Mouse (Mus musculus) forelimb bud, embryonic 11.5 days (tissue): ENCODE measurements around the gene Celf3.

Experiments
- DNase-seq: peaks from one replicate; pipeline ENCODE4 v3.0.0-alpha.2; 2012; ENCODE audit warnings: low read depth, low spot score

Gene Celf3

DNA sequence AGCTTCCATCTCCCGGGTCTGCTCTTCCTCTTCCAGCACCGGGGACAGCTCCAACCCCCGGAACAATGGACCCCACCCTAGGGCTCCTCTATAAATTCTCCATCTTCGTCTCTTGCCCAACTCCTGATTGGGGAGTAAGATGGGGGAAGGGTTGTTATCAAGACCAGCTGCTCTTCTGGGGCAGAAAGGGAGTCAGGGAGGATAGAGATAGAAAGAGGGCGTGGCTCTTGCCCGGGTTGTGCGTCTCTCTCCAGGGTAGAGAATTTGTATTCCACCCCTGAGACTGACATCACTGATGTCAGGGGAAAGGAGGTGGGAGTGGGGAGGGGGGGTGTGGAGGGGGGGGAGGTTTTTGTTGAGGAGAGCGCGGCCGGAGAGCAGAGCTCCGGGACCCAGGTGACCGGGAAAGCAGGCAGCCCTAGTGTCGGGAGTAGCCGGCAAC is at the start of gene Celf3:
TSS of gene Celf3 (plus strand) at position 315 of the 442 bp plus-strand sequence.
- no peak for DNase-seq

DNA sequence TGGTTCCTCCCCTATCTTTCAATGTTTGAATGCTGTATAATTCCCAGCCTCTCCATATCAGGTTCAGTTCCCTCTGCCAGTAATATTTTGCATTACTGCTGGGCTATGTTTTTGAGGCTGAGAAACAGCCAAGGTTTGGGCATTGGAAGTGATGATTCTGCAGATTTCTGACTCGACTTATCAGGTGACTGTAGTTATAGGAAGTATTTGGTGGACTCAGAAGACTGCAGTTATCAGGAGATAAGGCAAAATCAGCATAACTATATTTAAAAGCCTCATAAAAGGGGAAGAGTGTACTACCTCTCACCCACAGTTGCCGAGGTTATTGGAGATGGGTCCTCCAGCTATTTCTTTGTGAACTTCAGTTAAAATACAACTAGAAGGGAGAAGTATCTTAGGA is 47.1 kb upstream of the Celf3 start:
- no peak for DNase-seq

DNA sequence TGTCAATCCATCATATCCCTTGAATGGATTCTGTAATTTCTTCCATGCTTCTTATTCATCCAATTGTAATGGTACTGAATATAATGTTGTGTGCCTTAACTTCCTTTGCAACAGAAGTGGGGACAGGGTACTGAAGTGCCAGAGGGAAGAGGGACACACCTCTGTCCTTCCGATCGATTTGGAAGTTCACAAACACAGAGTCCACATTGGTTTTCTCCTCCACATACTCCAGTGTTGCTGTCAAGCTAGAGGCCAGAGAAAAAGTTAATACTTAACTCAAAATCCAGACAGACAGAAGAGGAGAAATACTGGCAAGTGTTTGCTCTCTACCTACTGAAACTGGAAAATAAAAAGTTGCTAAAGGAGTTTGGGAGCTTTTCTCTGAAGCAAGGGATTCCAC is 43.8 kb upstream of the Celf3 start:
- no peak for DNase-seq

DNA sequence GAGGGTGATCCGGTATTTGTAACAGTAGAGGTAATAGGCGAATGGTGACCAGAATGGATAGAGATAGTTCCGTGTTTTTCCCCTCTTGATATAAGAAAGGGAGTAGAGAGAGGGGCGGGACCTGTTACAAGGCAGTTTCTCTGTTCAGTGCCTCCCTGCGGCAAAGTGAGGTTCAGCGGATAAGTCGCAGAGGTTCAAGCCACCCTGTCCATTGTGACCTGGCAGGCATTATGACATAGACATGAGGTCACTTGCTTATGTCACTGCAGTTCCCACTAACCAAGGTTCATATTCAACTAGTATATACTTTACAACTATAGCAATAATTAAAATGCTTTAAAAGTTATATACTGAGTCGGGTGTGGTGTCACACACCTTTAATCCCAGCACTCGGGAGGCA is 41.7 kb upstream of the Celf3 start:
- DNase-seq, result no peak

DNA sequence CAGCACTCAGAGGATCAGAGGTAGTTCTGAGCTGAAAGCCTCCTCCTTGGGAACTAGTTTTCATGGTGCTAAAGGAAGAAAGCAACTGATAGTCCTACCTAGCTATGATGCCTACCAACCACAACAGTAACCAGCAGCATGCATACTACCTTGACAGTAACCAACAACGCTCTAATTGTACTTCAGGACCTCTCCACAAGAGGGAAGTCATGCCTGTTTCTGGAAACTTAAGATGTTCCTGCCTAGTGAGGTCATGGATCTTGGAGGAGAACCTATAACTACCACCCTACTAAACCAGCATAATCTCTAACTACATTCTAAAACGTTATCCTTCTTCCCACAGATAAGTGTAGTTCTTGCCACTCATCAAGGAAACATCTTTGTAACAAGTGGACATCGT is 36.9 kb upstream of the Celf3 start:
- no peak for DNase-seq

DNA sequence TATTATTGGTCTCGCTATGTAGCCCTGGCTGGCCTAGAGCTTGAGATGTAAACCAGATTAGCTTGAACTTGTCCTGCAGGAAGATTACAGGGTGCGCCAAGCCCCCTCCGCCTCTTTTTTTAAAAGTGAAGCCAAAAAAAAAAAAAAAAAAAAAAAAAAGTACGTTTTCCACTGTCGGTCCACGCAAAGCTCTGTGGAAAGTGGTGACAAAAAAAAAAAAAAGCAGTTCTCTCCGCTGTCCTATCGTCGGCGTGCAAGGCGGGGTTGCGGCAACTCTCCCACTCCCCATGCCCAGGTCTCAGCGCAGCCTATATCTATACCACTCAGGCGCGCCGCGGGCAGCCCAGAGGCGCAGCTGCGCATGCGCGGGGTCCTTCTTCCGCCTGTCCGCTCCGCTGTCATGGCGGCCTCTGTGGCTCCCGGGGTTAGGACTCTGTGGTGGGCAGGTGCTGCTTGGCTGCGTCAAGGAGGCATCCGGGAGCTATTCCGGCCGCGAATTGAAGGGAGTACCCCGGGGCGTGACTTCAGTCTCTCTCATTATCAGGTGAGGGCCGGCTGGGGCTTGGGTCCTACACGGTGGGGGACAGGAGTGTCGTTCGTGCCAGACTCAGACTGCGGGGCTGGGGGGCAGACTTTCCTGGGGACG is 35.0 kb upstream of the Celf3 start, which contains the start of gene Mrpl9:
TSS of gene Mrpl9 (plus strand) at position 368 of the 646 bp plus-strand sequence.
- DNase-seq, result peak; percentile 97

DNA sequence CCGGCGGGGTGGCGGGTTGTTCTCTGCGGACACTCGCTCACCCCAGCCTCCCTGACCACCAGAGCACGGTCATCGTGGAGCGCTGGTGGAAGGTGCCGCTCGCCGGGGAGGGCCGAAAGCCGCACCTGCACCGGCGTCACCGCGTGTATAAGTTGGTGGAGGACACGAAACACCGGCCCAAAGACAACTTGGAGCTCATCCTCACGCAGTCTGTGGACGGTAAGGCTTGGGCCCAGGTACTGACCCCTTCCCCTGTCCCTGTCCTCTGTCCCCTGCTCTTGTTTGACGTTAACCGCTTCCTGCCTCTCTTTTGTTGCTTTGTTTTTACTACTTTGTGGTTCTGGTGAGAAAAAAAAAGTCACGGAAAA is 34.5 kb upstream of the Celf3 start, which contains the start of gene Oaz3:
TSS of gene Oaz3 (minus strand) at position 319 of the 368 bp plus-strand sequence.
- no peak for DNase-seq

DNA sequence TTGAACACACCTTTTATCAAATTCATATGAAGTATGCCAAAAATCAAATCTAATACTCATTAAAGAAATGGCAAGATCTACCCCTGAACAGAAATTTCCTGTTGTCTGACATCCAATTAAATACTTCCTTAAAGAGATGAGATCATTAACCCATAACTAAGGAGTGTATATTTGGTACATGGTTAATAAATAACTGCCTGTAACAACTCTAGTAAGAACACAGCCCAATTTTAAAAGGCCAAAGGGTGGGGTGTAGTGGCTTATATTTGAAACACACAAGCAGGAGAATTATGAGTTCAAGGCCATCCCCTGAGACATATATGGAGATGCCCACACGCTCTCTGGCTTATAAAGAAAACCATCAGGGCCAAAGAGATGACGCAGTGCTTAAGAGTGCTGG is 28.7 kb upstream of the Celf3 start:
- DNase-seq, result no peak

DNA sequence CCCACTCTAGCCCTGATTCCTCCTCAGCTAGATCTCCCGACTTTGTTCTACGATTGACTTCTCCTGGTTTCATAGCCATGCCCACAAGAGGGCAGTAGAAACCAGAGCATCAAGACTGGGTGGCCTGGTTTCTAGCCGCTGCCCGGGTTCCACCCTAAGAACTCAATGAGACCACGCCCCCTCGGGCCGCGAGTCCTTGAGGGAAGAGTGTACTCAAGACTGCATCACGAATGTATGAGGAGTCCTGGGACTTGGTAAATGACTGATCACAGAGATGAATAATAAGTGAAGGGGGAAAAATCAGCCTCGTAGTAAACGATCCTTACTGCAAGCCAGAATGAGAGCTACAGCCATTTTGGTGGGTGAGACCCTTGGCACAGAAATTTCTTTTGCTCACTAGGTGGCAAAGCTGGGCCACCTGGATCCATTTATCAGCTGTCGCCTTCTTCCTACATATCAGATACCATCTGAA is 21.5 kb upstream of the Celf3 start:
- peak; percentile 93 for DNase-seq

DNA sequence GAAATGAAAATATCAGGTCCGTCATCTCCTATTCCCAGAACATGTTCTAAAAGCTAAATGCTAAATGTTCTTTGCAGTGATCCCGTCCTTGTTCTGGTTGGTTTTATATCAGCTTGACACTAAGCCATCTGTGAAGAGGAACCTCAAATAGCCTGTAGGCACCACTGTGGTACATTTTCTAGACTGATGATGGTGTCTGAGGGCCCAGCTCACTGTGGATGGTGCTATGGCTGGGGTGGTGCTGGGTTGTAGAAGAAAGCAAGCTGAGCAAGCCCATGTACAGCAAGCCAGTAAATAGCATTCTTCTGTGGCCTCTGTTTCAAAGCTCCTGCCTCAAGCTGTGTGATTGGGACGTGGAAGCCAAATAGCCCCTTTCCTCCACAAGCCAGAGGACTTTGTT is 21.0 kb upstream of the Celf3 start:
- no peak for DNase-seq

DNA sequence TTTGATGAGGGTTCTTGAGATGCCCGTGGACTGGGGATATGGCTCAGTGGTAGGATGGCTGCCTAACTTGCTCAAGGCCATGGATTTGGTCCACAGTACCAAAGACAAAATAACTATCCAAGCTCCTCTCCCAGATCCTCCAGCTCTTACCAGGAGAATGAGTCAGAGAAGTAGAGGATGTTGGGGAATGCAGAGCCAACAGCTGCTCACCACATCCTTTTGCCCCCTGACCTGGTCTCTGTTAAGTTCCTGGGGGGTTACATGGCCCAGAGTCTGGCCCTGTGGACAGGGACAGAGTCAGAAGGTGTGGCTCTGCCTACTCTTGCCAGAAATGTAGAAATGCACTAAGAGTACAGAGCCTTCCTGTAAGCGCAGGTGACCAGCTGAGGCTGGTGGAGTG is 18.3 kb upstream of the Celf3 start:
- no peak for DNase-seq

DNA sequence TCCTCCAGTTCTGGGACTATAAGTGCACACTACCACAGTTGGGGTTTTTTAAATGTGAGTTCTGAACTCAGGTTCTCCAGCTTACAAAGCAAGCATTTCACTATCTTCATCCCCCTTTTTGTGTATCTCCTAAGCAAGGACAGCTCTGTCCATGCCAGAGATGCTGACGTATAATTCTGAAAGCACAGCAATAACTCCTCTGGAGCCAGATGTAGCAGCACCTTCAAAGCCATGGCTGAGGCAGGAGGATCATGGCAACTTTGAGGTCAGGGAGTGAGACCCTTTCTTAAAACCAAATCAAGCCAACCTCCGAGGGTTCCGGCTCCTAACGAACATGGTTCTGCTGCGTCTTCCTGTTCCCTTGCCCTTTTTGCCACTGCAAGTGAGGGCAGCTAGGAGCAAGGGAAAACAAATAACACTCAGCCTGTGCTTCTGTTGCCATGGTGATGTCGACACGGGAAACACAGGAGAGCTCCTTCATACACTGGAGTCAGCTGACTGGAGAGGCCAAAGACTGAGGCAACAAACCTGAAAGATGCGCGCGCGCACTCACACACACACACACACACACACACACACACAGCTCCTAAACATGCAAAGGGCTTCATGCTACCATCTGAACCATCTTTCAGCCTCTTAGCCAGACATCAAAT is 14.0 kb upstream of the Celf3 start:
- DNase-seq, result peak; percentile 64

DNA sequence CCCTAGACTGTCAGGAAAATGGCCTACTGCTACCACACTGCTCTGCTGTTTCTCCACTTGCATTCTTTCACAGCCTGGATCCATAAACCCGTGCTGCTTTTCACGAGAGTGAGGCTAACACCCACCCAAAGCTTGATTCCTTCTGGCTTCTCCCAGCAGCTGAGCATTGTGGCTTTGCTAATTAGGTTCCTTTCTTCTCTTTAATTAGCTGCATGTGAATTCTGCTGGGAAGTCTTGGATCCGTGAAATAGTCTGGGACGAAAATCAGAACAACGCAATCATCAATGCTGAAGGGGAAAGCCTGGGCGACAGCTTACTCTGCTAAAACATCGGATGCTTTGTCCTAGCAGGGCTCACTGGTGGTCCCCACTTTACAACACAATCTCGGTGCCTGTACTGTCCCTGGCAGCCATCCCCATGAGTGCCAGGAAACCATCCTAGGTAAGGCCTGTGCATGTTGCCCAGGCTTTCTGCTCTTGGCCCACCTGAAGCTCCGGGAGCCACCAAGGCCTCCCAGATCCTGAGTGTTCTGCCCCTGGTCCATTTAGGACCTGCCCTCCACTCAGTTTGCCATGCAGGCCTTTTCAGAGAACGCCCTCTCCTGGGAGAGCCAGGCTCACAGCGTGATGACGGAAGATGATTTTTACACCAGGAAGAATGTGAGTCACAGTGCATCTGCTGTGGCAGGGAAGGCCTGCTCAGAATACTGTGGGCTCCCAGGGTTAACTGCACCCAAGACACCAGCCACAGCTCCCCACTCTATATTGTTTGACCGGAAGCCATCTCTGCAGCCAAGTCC is 12.3 kb upstream of the Celf3 start:
- DNase-seq, result no peak

DNA sequence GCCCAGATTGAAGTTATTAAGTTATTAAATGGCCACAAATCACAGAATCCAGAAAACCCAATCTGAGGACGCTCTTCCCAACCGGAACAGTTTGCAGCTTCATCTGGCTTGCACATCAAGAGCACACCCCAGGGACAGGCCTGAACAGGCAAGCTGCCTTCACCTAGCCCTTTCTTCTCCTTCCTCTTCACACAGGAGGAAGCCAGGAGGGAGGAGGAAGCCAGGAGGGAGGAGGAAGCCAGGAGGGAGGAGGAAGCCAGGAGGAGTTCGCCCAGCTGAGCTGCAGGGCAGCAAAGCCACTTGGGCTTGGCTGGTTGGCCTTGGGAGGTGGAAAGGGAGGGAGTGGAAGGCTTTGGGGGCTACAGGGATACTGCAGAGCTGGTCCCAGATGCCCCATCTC is 9.2 kb upstream of the Celf3 start:
- DNase-seq, result no peak

DNA sequence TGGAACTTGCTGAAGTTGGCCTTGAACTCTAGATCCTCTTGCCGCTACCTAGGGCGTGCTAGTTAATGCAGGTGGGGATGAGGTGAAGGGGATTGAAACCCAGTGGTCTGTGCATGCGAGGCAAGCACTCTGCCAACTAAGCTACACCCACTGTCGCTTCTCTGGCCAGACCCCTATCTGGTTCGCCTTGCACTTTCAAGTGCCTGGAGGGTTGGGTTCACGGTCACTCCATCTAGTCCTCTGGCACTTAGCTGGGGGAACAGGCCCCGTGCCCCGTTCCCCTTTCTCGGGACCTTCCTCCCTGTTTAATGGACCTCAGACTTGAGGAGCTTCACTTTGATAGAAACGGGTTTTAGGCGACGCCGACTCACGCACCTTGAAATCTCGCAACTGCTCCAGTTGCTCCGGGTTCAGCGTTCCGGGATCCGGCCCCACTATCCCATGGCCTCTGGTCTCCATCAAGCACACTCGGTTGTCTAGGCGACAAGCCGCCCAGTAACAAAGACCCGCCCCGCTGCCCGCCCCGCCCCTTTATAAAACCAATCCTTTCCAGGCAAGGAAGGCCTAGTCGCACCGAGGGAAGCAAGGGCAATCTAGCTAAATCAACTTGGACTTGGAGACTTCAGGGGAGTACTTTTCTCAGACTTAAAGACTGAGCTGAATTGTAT is 5.5 kb upstream of the Celf3 start:
- peak; percentile 74 for DNase-seq

DNA sequence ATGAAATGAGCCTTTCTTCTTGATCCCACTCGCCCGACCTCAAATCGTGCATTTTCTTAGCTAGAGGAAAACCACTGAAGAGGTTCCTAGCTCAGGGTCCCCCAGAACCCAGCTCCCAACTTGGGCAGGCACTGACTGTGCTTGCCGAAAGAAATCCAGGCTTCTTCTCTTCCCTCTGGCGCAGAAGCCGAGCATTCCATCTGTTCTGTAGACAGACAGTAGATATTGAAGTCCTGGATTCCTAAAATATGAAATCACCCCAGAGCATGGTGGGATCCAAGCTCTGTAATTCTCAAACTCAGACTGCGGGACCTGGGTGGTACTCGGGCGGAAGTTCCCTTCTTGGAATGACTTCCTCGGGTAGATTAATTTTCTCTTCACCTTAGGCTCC is 5.0 kb upstream of the Celf3 start:
- no peak for DNase-seq

DNA sequence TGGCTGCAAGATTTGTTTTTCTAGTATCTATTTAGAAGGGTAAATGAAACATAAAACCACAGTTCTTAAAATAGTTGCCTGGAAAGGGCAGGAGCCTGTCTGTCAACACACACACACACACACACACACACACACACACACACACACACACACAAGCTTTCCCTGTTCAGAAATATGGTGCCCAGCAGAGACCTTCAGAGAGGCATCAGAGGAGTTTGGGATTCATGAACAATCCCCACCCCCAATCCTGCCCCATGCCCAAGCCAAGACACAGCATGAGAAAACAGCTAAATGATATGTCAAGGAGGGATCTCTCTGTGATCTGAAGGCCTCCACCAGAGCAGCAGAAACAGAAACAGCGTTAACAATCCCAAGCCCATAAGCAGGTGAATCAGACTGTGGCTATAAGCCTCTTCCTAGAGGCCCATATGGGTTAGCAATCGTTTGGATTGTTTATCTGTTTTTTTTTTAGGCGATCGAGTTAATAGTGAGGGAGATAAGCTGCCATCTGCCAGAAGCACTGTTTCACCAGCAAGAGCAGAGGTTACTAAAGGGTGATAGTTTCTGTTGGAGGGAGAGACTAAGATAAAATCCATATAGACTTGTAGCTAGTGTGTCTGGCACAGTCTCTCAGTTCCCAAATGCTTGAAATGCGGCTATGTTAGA is 4.4 kb upstream of the Celf3 start:
- no peak for DNase-seq

DNA sequence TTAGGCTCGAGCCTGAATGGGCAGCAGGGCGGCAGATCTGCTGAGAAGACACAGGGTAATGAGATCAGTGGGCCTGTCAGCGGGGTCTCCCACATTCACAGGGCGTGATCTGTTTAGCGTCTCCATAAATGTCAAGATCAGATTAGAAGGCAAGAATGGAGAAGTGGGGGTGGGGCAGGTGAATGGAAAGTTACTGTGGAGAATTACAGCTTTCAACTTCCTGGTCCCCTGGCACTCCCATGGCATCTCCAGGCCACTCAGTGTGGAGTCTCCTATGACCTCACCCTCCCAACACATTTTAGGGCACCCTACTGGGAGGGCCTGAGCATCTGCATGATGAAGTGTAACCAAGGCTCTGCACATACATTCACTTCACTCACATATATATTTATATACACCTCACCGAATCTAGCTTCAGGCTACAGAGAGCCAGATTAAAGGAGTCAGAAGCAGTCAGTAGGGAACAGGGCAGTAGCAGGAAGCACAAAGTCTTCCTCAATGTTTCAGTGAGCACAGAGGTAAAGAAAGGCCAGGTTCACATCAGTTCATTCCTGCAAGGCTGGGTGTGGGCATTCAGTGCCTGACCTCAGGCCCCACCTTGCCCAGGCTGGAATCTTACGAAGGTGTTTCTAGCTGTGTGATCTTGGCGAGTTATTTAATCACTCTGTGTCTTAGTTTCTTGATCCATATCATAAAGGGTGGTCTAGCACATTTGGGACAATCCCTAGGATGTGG is 1.6 kb upstream of the Celf3 start:
- DNase-seq, result peak; percentile 52

DNA sequence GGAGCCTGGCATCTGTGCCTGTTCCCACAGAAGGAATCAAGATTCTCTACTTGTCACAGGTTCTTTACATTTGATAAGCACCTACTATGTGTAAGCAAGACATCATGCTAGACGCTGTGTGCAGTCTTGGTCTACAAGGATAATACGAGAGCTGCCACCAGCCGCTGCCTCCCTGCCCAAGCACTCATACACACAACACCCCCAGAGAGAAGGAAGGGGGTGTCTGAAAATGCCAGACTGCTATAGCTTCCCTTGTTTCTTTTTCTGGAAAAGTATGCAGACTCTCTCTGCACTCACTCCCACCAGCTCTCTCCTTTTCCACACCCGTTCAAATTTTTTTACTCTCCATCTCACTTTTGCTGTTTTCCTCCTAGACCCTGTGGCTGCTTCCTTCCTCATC is 651 bp upstream of the Celf3 start:
- DNase-seq, result no peak

DNA sequence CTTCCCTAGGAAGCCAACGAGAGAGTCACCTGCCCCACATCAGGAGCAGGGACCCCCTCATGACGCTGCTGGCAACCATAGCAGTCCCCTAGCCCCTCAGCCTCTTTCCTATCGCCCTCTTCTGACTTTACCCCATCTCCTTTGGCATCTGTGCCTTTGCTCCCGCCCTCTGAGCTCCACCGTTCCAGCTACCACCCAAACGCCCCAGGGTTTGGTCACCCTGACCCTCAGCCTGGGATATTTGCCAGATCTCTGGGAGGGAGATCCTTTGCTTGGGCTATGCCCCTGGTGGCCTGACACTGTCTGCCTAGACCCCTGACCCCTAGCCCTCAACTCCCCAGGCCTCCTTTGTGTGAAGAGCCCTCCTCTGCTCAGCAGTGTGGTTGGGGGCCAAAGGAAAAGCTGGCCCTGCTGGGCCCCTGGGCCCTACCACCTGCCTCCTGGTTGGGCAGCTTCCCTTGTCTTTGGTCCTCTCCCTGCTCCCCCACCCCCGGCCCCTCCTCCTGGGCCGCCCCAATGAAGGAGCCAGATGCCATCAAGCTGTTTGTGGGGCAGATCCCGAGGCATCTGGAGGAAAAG is 585 bp downstream of the Celf3 start:
- no peak for DNase-seq
